Mouse (Mus musculus) kidney, postnatal 4 days (tissue): ENCODE measurements around the gene D930020B18Rik.

ENCODE experiments used
- DNase-seq, 2 experiments: peaks; one replicate each; pipeline ENCODE4 v3.0.0; 2021; ENCODE audit warnings: mixed read lengths in 2 of 2

The D930020B18Rik gene

DNA sequence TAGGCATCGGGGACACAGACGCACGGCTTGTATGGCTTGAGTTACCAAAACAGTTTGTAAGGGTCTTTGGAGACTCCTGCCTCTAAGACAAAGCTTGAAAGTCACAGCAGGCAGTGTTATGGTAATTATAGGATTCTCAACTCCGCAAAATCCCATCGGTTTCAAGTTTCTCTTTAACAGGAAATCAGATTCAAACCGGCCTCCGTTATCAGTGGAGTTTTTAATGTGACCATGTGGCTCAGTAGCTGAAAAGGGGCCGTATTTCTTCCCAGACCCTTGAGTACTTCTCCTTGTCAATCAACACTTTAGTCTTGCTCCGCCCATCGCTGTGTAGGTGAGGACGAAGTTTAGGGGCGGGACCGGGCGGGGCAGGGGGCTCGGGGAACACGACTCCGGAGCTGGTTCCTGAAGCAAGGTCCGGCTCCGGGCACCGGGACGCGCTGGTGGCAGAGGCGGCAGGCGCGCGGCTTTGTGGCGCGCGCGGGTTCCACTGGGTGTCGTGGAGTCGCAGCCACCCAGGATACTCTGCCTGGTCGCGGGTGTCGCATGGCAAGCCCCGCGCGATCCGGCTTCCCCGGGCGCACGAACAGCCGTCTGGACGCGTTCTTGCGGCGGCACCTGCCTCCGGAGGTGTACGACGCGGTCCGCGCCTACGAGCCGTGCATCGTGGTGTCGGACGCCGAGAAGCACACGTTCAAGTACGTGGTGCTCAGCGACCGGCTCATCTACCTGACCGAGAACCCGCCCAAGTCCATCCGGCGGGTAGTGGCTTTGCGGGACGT, at the start of gene D930020B18Rik:
D930020B18Rik (plus strand) TSS at position 317 of the 782 bp plus-strand sequence.
- DNase-seq: peak; percentile 43 to 52

GRCm38 (mm10) chr10:121596580-121596979, 44.8 kb upstream of the D930020B18Rik start:
- no peak for DNase-seq

DNA sequence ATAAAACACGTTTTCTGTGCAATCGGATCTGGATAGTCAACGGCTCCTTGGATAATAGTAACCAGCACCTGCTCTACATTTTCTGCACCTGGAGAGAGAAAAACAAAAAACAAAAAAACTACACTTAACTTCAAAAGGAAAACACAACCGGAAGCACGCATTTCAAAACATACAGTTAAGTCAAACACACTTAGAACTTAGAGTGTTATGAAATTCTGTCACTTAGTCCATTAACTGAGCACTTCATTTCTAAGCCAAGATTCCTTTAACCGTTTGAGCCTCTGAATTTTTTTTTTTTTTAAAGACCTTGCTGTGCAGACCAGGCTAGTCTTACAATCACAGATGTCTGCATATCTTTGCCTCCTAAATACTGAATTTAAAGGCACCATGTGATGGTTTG, 40.1 kb upstream of the D930020B18Rik start:
- no peak for DNase-seq

GRCm38 (mm10) chr10:121603556-121603955, 37.8 kb upstream of the D930020B18Rik start:
- DNase-seq: no peak

DNA sequence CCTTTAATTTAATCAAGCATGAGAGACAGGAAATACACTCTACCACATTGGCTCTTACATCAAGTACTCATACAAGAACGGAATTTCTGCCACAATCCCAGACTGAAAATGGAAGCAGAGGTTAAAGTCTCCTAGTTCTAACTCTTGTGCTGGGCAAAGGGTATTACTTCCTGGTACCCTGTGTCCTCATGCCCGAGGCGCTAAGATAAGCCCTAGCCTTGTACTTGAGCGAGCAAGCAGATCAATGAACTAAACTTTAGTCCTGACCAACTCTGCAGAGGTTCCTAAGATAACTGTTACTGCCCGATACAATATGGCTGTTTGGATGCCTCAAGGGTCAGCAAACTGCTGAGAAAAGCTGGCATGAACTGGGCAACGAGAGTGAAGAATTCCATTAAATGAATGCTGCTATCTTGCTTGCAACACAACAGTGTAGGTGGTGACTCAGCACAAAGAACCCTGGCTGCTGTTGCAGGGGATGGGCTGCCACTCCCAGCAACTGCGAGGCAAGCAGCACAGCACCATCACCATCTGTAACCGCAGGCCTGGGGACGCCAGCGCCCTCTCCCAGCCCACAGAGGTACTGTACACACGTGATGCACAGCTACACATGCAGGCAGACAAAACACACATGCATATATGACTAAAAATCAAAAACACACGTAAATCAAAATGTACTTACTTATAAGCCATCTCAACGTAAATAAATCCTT, 36.6 kb upstream of the D930020B18Rik start:
- DNase-seq: no peak

DNA sequence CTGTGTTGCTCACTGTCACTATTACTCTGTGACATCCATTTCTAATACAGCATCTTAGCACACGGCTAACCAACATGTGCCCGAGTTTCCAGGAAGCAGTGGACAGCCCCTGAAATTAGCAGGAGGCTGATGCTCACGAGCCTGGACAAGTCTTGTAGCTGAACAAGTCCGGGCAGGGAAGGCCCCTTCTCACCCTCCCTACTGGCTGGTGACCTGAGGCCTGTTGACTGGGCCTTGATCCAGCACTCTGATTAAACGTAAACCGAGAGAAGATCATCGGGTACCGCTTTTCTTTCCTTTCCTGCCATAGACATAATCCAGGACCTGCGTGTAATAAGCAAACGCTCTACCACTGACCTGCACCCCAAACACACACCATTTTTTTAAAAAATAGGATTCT, 33.2 kb upstream of the D930020B18Rik start:
- DNase-seq: no peak

DNA sequence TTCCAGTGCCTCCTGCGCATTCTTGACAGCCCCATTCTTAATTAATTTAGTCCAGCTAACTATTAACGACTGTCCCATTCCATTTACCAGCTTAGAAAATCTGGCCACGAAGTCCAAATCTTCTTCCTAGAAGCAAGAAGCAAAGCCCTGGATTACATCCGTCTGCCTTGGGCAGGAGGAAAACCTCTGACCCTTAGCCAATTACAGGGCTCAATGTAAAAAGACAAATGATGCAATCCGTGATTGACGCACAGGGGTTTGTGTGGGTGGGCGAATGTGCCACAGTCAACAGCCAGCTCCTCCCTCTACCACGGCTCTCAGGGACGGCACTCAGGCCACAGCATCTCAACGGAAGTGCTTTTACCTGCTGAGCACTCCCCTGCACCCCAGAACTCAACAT, 29.8 kb upstream of the D930020B18Rik start:
- DNase-seq: no peak

- DNase-seq: no peak
Observed at GRCm38 (mm10) chr10:121612448-121612847, 28.9 kb upstream of the D930020B18Rik start.

- DNase-seq: peak; percentile 27 to 59
Observed at GRCm38 (mm10) chr10:121613570-121613969, 27.8 kb upstream of the D930020B18Rik start.

DNA sequence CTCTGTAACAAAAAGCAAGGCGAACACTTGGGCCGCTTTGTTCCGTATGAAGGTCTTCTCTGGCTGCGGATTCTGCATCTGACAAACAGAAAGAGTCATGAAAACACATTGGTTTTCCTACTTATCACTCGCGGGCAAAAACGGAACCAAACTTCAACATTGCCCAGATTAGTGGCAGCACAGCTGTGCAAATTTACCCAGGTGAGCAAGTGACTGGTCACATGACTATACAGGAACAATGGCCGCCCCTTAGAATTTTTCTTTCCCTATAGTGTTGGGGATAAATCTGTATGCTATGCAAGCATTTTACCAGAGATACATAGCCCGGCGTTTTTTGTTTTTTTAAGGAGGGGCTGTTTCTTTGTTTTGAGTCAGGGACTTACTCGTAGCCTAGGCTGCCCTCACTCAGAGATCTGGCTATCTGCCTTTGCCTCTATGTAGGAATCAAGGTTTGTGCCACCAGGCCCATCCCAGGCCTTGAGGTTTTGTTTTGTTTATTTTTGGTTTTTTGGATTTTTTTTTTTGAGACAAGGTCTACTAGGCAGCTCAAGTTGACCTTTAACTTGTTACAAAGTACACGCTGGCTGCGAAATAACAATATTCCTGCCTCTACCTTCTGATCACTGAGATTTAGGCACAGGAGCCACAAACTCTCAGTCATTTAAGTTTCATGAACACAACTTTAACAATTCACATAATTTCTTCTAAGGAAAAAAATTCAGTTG, 26.1 kb upstream of the D930020B18Rik start:
- DNase-seq: no peak

DNA sequence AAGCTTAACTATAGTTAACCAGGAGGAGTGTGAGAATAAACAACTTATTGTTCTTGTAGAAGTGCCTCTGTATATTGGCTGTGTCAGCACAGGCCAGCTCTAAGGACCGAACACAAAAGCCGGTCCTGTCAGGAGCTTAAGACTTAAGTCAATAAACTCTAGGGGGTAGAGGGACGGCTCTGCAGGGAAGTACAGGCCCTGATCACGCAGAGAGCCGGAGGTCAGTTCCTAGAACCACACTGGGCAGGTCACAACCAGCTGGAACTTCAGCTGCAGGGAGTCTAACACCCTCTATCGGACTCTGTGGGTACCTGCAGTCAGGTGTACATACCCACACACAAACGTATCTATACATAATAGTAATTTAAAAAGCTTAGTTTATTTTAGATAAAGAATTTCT, 25.5 kb upstream of the D930020B18Rik start:
- DNase-seq: no peak

GRCm38 (mm10) chr10:121622431-121622830, 19.0 kb upstream of the D930020B18Rik start:
- no peak for DNase-seq

DNA sequence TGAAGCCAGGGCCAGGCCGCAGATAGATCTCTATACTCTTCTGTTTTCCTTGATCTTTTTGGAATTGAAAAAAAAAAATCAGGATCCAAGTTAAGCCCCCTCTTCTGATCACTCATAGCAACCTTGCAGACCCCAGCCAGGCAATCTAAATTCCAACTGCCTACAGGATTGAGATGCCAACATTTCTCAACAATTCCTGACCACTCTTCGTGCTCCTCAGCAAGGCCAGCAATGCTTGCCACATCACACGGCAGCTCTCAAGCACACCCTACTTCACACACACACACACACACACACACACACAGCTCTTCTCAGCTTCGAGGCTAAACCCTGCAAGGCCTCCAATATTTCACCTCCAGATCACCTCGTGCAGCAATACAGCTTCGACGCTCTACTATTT, 17.7 kb upstream of the D930020B18Rik start:
- no peak for DNase-seq

GRCm38 (mm10) chr10:121625006-121625405, 16.4 kb upstream of the D930020B18Rik start:
- no peak for DNase-seq

DNA sequence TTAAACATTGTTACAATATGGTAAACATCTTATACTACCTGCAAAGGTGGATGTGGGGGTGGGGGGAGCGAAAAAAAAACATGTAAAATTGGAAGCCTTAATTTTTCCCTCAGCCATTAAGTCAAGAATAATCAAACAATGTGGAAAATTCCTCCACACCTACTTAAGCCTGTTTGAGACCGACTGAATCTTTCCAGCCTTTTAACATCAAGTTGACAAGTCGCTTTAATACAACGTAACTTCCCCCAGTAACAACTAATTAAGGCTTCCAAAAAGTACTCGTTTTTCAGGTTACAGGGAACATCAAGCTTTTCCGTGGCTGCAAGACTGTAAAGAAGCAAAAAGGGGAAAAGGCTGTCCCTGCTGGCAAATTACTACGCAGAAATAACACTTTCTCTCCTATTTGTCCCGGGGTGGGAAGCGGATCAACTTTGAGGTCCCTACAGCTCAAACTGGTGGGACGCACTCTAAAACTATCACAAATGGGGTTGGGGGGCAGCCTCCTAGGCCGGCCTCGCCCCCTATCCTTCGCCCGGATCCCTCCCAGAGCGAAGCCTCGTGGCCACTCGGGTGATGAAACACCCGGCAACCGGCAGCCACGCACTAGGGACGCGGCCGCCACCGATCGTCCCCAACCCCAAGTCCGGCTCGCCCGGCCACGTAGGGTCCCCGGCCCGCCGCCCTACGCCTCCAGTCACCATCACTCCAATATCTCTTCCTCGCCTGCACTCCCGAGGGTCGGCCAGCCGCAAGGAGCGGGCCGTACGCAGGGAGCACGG, 15.8 kb upstream of the D930020B18Rik start:
- no peak for DNase-seq

- peak; percentile 99 for DNase-seq
Observed at GRCm38 (mm10) chr10:121626186-121626882, 15.1 kb upstream of the D930020B18Rik start, which contains the start of gene Xpot. Xpot (minus strand) TSS chr10:121626332.

DNA sequence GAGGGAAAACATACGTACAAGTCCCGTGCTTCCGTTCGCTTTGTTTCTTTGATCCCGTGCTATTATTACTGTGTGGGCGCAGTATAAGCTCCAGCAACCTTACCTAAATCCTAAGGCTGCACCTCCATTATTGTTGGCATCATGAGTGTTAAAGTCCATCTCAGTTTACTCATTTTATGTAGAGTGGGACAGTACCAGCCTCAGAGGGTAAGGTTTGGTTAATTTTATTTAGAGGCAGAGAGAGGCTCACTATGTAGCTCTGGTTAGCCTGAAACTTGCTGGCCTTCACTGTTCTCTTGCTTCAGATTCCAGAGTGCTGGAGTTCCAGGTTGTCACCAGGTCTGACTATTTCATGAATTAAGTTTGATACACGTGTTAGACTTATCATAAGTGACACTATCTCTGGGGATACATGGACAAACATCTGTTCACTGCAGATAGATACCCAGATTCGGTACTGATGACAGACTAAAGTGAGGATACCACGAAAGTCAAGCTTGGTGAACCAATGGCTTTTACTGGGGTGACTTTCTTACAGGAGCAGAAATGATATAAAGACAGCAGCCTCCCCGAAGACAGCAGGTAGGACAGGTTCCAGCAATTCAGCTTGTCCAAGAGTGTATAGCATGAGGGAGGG, 14.1 kb upstream of the D930020B18Rik start:
- no peak for DNase-seq

DNA sequence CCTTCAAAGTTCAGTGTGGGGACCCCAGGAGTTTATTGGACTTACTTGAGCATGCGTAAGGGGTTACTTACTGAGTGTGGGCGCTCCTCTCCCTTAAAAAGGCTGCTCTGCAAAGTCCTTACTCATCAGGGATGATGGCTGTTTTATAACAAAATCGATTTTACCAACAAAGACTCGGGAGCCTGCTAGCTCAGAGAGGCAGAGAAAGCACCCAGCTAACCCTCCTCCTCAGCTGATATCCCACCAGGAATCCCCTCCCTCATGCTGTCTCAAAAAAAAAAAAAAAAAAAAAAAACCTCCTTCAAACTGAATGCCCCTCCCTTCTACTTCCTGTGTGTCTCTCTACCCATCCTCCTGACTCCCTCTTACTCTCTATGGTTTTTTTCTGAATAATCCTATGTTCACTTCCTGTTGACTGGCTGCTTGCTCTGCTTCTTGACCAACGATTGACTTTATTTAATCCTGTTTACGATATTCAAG, 12.8 kb upstream of the D930020B18Rik start:
- DNase-seq: no peak

GRCm38 (mm10) chr10:121634159-121634558, 7.2 kb upstream of the D930020B18Rik start:
- no peak for DNase-seq

DNA sequence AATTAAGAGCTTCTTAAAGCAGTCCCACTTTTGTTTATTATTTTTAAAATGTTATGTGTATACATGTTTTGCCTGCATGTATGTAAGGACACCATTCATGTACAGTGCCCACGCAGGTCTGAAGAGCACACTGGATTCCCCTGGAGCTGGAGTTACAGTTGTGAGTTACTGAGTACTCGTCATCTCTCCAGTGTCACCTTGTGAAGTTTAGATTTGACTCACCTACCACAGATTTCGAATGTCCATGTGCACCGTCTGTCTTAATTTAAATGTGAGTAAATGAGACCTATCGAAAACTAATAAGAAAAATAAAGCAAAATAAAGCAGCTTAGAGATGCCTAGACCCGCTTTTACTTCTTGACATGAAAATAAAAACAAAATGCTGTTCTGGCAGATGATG, 5.1 kb upstream of the D930020B18Rik start:
- no peak for DNase-seq

DNA sequence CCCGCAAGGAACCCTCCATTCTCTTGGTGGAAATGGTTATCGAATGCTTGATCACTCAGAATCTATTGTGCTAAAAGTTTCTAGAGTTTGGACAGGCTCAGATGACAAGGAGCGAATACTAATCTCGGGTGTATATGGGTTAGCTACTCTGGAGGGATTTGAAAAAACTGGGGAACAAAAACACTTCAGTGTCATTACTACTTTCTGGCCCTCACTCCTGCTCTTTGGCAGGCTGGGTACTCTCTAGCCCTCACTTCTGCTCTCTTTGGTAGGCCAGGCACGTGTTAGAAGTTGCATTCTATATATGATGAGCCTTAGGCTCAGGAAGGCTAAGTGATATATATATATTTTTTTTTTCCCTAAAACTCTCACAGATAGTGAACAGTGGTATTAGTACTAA, 1.8 kb upstream of the D930020B18Rik start:
- no peak for DNase-seq
